Mouse (Mus musculus): ENCODE data around the gene Gm6096. TPM values are rescaled to one million over a fixed set of nuclear protein-coding genes. Genes with fewer than 3 reads are reported as not detected.

The Gm6096 gene
- polyA plus RNA-seq, 1 experiment, result not detected

DNA sequence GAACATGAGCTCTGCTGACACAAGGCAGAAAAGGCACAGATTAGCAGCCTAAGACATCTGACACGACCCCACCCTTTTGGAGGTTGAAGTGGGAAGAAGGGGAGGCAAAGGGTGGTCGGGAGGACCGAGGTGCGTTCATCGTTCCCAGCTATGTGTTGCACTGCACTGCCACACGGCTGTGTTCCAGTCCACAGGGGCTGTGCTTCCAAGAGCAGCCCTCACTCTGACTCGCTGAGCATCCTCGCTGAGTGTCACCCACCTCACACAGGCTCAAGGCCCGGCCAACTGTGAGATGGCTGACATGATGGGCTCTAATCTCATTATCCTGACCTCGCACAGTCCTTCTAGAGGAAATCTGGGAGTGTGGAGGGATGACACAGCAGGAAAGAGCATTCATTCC lies 34.4 kb upstream of the Gm6096 start:
- 91% methylated on average over 10 of the region's 10 CpGs for WGBS

GRCm38 (mm10) chr7:34218496-34218895 lies 32.3 kb upstream of the Gm6096 start:
- no peak for DNase-seq
- no peak overlapping the region for H3K27ac ChIP-seq (ENCODE audit: insufficient read depth, low read depth, low read length)
- H3K4me3 ChIP-seq (ENCODE audit: insufficient read depth, low read depth, low read length), result no peak overlapping the region
- TF ChIP-seq CTCF (conservative IDR thresholded peaks at IDR 0.05; ENCODE audit: insufficient read depth, insufficient read length, low read depth, low read length) (no peak), POLR2A (IDR thresholded peaks at IDR 0.05; ENCODE audit: low read depth, low read length) (no peak)
- no peaks in the 10 kb centered on the region for H3K4me1 ChIP-seq (ENCODE audit: control insufficient read depth, insufficient read depth, low read length)
- H3K27me3 ChIP-seq (replicated peaks; ENCODE audit: control insufficient read depth, insufficient read depth, low read length), result no peaks in the 10 kb centered on the region
- 65% methylated on average over 1 of the region's 1 CpGs for WGBS
- no peaks in the 10 kb centered on the region; the same call in 1 of the 2 replicates for H3K36me3 ChIP-seq (ENCODE audit: control insufficient read depth, insufficient read depth, low read length)

More for the DNA sequence above, 34.4 kb upstream of the Gm6096 start:
- no peak overlapping the region for H3K27ac ChIP-seq (ENCODE audit: insufficient read depth, low read depth, low read length)
- no peak overlapping the region for H3K4me3 ChIP-seq (ENCODE audit: insufficient read depth, low read depth, low read length)
- DNase-seq, result no peak
- TF ChIP-seq CTCF (conservative IDR thresholded peaks at IDR 0.05; ENCODE audit: insufficient read depth, insufficient read length, low read depth, low read length), result no peak
- no peak for TF ChIP-seq POLR2A (IDR thresholded peaks at IDR 0.05; ENCODE audit: low read depth, low read length)
- H3K36me3 ChIP-seq (ENCODE audit: control insufficient read depth, insufficient read depth, low read length), result no peaks in the 10 kb centered on the region; the same call in 1 of the 2 replicates
- no peaks in the 10 kb centered on the region for H3K4me1 ChIP-seq (ENCODE audit: control insufficient read depth, insufficient read depth, low read length)
- H3K27me3 ChIP-seq (replicated peaks; ENCODE audit: control insufficient read depth, insufficient read depth, low read length), result no peaks in the 10 kb centered on the region

- no peak for TF ChIP-seq CTCF (conservative IDR thresholded peaks at IDR 0.05; ENCODE audit: insufficient read depth, insufficient read length, low read depth, low read length)
- no peak for TF ChIP-seq POLR2A (IDR thresholded peaks at IDR 0.05; ENCODE audit: low read depth, low read length)
- H3K27ac ChIP-seq (ENCODE audit: insufficient read depth, low read depth, low read length), result no peak overlapping the region
- H3K4me3 ChIP-seq (ENCODE audit: insufficient read depth, low read depth, low read length), result no peak overlapping the region
- peaks cover 1% of the 10 kb centered on the region; the same call in 1 of the 2 replicates for H3K36me3 ChIP-seq (ENCODE audit: control insufficient read depth, insufficient read depth, low read length)
- no peaks in the 10 kb centered on the region for H3K27me3 ChIP-seq (replicated peaks; ENCODE audit: control insufficient read depth, insufficient read depth, low read length)
- DNase-seq, result no peak
- 0 out of 2 replicates have a peak, but pooled peaks cover 2% of the 10 kb centered on the region for H3K4me1 ChIP-seq (ENCODE audit: control insufficient read depth, insufficient read depth, low read length)
- WGBS, result 91% methylated on average over 9 of the region's 9 CpGs
These were observed 29.1 kb upstream of the Gm6096 start for GRCm38 (mm10) chr7:34221594-34222250.

GRCm38 (mm10) chr7:34222340-34222739 lies 28.5 kb upstream of the Gm6096 start:
- H3K36me3 ChIP-seq (ENCODE audit: control insufficient read depth, insufficient read depth, low read length), result peaks cover 2% of the 10 kb centered on the region; the same call in 1 of the 2 replicates
- no peak for TF ChIP-seq POLR2A (IDR thresholded peaks at IDR 0.05; ENCODE audit: low read depth, low read length)
- peak; percentile 23; the same call in 1 of the 2 replicates for TF ChIP-seq CTCF (conservative IDR thresholded peaks at IDR 0.05; ENCODE audit: insufficient read depth, insufficient read length, low read depth, low read length)

GRCm38 (mm10) chr7:34224308-34224707 lies 26.5 kb upstream of the Gm6096 start:
- Histone ChIP-seq H3K36me3 (ENCODE audit: control insufficient read depth, insufficient read depth, low read length) (peaks cover 2% of the 10 kb centered on the region; the same call in 1 of the 2 replicates), H3K27me3 (replicated peaks; ENCODE audit: control insufficient read depth, insufficient read depth, low read length) (no peaks in the 10 kb centered on the region), H3K4me3 (ENCODE audit: insufficient read depth, low read depth, low read length) (no peak overlapping the region), H3K4me1 (ENCODE audit: control insufficient read depth, insufficient read depth, low read length) (peaks cover 2% of the 10 kb centered on the region; the same call in 1 of the 2 replicates), H3K27ac (ENCODE audit: insufficient read depth, low read depth, low read length) (no peak overlapping the region)
- WGBS, result 52% methylated on average over 6 of the region's 6 CpGs
- DNase-seq, result peak; percentile 36
- TF ChIP-seq CTCF (conservative IDR thresholded peaks at IDR 0.05; ENCODE audit: insufficient read depth, insufficient read length, low read depth, low read length) (no peak), POLR2A (IDR thresholded peaks at IDR 0.05; ENCODE audit: low read depth, low read length) (no peak)

More at GRCm38 (mm10) chr7:34222340-34222739, 28.5 kb upstream of the Gm6096 start:
- 0 out of 2 replicates have a peak, but pooled peaks cover 2% of the 10 kb centered on the region for H3K4me1 ChIP-seq (ENCODE audit: control insufficient read depth, insufficient read depth, low read length)
- no peak for DNase-seq
- WGBS, result 95% methylated on average over 10 of the region's 10 CpGs
- no peaks in the 10 kb centered on the region for H3K27me3 ChIP-seq (replicated peaks; ENCODE audit: control insufficient read depth, insufficient read depth, low read length)
- no peak overlapping the region for H3K27ac ChIP-seq (ENCODE audit: insufficient read depth, low read depth, low read length)
- no peak overlapping the region for H3K4me3 ChIP-seq (ENCODE audit: insufficient read depth, low read depth, low read length)

DNA sequence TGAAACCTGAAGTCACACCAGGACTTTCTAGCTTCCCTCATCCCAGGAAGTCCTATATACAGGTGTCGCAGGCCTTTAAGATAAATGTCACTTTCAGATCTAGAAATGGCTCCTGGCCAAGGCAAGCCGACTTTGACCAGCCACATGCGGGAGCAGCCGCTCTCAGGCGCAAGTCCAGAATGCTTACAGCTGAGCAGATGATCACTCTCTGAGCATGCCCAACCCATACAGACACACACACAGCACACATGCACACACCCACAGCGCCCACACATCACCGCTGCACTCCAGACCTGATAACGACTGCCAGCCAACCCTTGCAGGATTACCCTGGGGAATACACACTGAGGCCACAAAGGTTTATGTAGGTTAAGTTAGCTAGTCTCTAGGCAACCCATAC lies 24.8 kb upstream of the Gm6096 start:
- WGBS, result 34% methylated on average over 8 of the region's 8 CpGs
- Histone ChIP-seq H3K4me3 (ENCODE audit: insufficient read depth, low read depth, low read length) (no peak overlapping the region), H3K4me1 (ENCODE audit: control insufficient read depth, insufficient read depth, low read length) (peaks cover 2% of the 10 kb centered on the region; the same call in 1 of the 2 replicates), H3K27me3 (replicated peaks; ENCODE audit: control insufficient read depth, insufficient read depth, low read length) (no peaks in the 10 kb centered on the region), H3K36me3 (ENCODE audit: control insufficient read depth, insufficient read depth, low read length) (peaks cover 2% of the 10 kb centered on the region; the same call in 1 of the 2 replicates), H3K27ac (ENCODE audit: insufficient read depth, low read depth, low read length) (no peak overlapping the region)
- TF ChIP-seq CTCF (conservative IDR thresholded peaks at IDR 0.05; ENCODE audit: insufficient read depth, insufficient read length, low read depth, low read length), result no peak
- TF ChIP-seq POLR2A (IDR thresholded peaks at IDR 0.05; ENCODE audit: low read depth, low read length), result no peak
- DNase-seq, result peak; percentile 50

- no peak for DNase-seq
- Histone ChIP-seq H3K4me3 (ENCODE audit: insufficient read depth, low read depth, low read length) (no peak overlapping the region), H3K36me3 (ENCODE audit: control insufficient read depth, insufficient read depth, low read length) (peaks cover 2% of the 10 kb centered on the region; the same call in 1 of the 2 replicates), H3K27me3 (replicated peaks; ENCODE audit: control insufficient read depth, insufficient read depth, low read length) (no peaks in the 10 kb centered on the region), H3K4me1 (ENCODE audit: control insufficient read depth, insufficient read depth, low read length) (peaks cover 2% of the 10 kb centered on the region; the same call in 1 of the 2 replicates), H3K27ac (ENCODE audit: insufficient read depth, low read depth, low read length) (no peak overlapping the region)
- 82% methylated on average over 12 of the region's 12 CpGs for WGBS
- TF ChIP-seq CTCF (conservative IDR thresholded peaks at IDR 0.05; ENCODE audit: insufficient read depth, insufficient read length, low read depth, low read length) (peak; percentile 41), POLR2A (IDR thresholded peaks at IDR 0.05; ENCODE audit: low read depth, low read length) (no peak)
These were observed 24.0 kb upstream of the Gm6096 start for GRCm38 (mm10) chr7:34226846-34227245.

Measured in kidney, adult 2 months (tissue).